Mouse (Mus musculus) embryonic facial prominence, embryonic 15.5 days (tissue): ENCODE measurements at regions not wholly inside any gene's neighbourhood (a gene's known extent, or its start where the extent isn't known, plus 50 kb on each side); places are given as distances from the start of the nearest gene placed in this dataset.

ENCODE experiments used
- ATAC-seq: fragments of 200-750 bp; cut with Nextera tagmentation; 2 replicates; pipeline ENCODE4 v1.8.0; 2017; ENCODE audit warnings: low read depth, moderate TSS enrichment; ENCODE audit not compliant: insufficient number of reproducible peaks, low FRiP score, low TSS enrichment
- H3K27ac ChIP-seq: fragments of 300-500 bp; sonication (generic); replicated peaks from 2 replicates; pipeline ENCODE4 v1.5.1; 2015; ENCODE audit warnings: mild to moderate bottlenecking, inconsistent platforms
- H3K27me3 ChIP-seq: fragments of 300-500 bp; sonication (generic); 2 replicates; pipeline ENCODE4 v1.6.1; 2015; ENCODE audit warnings: inconsistent platforms
- H3K36me3 ChIP-seq: fragments of 300-500 bp; sonication (generic); 2 replicates; pipeline ENCODE4 v1.6.1; 2015; ENCODE audit warnings: mild to moderate bottlenecking, inconsistent platforms
- H3K4me1 ChIP-seq: fragments of 300-500 bp; sonication (generic); 2 replicates; pipeline ENCODE4 v1.6.1; 2015; ENCODE audit warnings: inconsistent platforms
- H3K4me2 ChIP-seq: fragments of 300-500 bp; sonication (generic); replicated peaks from 2 replicates; pipeline ENCODE4 v1.6.1; 2015; ENCODE audit warnings: mild to moderate bottlenecking, inconsistent platforms
- H3K4me3 ChIP-seq: fragments of 300-500 bp; sonication (generic); replicated peaks from 2 replicates; pipeline ENCODE4 v1.5.1; 2015; ENCODE audit warnings: mild to moderate bottlenecking, inconsistent platforms
- H3K9ac ChIP-seq: fragments of 300-500 bp; sonication (generic); 2 replicates; pipeline ENCODE4 v1.6.1; 2015; ENCODE audit warnings: inconsistent platforms
- H3K9me3 ChIP-seq: fragments of 300-500 bp; sonication (generic); replicated peaks from 2 replicates; pipeline ENCODE4 v1.6.1; 2016; ENCODE audit warnings: inconsistent platforms
- whole genome bisulfite sequencing: fragments of 180-500 bp; shearing (Covaris S2); methylation state at CpG from one replicate; pipeline ENCODE4 v1.1.7; 2015; 5-methylcytosine and 5-hydroxymethylcytosine counted together

GRCm38 (mm10) chr7:71488016-71488650 lies 136.8 kb upstream of the Gm10295 start:
- WGBS, result 80% methylated on average over 7 of the region's 7 CpGs

GRCm38 (mm10) chr7:71475383-71475782 lies 124.1 kb upstream of the Gm10295 start:
- Histone ChIP-seq H3K36me3 (no peaks in the 10 kb centered on the region), H3K9me3 (no peaks in the 10 kb centered on the region), H3K4me1 (peaks cover 5% of the 10 kb centered on the region; the same call in 1 of the 2 replicates), H3K9ac (no peak overlapping the region), H3K27me3 (no peaks in the 10 kb centered on the region), H3K4me2 (no peak overlapping the region), H3K4me3 (no peak overlapping the region), H3K27ac (no peak overlapping the region)
- 61% methylated on average over 4 of the region's 4 CpGs for WGBS
- ATAC-seq, result no peak

More at GRCm38 (mm10) chr7:71488016-71488650, 136.8 kb upstream of the Gm10295 start:
- no peak for ATAC-seq
- Histone ChIP-seq H3K4me1 (no peaks in the 10 kb centered on the region), H3K27ac (no peak overlapping the region), H3K36me3 (no peaks in the 10 kb centered on the region), H3K4me2 (no peak overlapping the region), H3K4me3 (no peak overlapping the region), H3K9ac (no peak overlapping the region), H3K9me3 (no peaks in the 10 kb centered on the region), H3K27me3 (no peaks in the 10 kb centered on the region)

- H3K36me3 ChIP-seq, result no peaks in the 10 kb centered on the region
- peaks cover 5% of the 10 kb centered on the region; the same call in 1 of the 2 replicates for H3K4me1 ChIP-seq
- H3K9ac ChIP-seq, result no peak overlapping the region
- no peak for ATAC-seq
- 47% methylated on average over 12 of the region's 12 CpGs for WGBS
- no peaks in the 10 kb centered on the region for H3K27me3 ChIP-seq
- no peaks in the 10 kb centered on the region for H3K9me3 ChIP-seq
- H3K27ac ChIP-seq, result no peak overlapping the region
- no peak overlapping the region for H3K4me3 ChIP-seq
- no peak overlapping the region for H3K4me2 ChIP-seq
Observed at GRCm38 (mm10) chr7:71472384-71473141, 121.3 kb upstream of the Gm10295 start.

- no peak overlapping the region for H3K27ac ChIP-seq
- no peaks in the 10 kb centered on the region for H3K36me3 ChIP-seq
- H3K9ac ChIP-seq, result no peak overlapping the region
- H3K4me2 ChIP-seq, result no peak overlapping the region
- 40% methylated on average over 18 of the region's 18 CpGs for WGBS
- H3K4me1 ChIP-seq, result peaks cover 5% of the 10 kb centered on the region; the same call in 1 of the 2 replicates
- no peak for ATAC-seq
- no peaks in the 10 kb centered on the region for H3K27me3 ChIP-seq
- H3K9me3 ChIP-seq, result no peaks in the 10 kb centered on the region
- no peak overlapping the region for H3K4me3 ChIP-seq
Observed at GRCm38 (mm10) chr7:71471658-71472383, 120.5 kb upstream of the Gm10295 start.

GRCm38 (mm10) chr7:71471319-71471657 lies 120.0 kb upstream of the Gm10295 start:
- no peaks in the 10 kb centered on the region for H3K36me3 ChIP-seq
- whole genome bisulfite sequencing, result 28% methylated on average over 3 of the region's 3 CpGs
- no peaks in the 10 kb centered on the region for H3K9me3 ChIP-seq
- H3K4me3 ChIP-seq, result no peak overlapping the region
- ATAC-seq, result no peak
- no peaks in the 10 kb centered on the region for H3K27me3 ChIP-seq
- peaks cover 5% of the 10 kb centered on the region; the same call in 1 of the 2 replicates for H3K4me1 ChIP-seq
- no peak overlapping the region for H3K4me2 ChIP-seq
- H3K9ac ChIP-seq, result no peak overlapping the region
- H3K27ac ChIP-seq, result no peak overlapping the region

GRCm38 (mm10) chr7:71470418-71470817 lies 119.1 kb upstream of the Gm10295 start:
- ATAC-seq, result no peak
- no peak overlapping the region for H3K9ac ChIP-seq
- H3K36me3 ChIP-seq, result no peaks in the 10 kb centered on the region
- no peaks in the 10 kb centered on the region for H3K9me3 ChIP-seq
- WGBS, result 41% methylated on average over 2 of the region's 2 CpGs
- peaks cover 5% of the 10 kb centered on the region; the same call in 1 of the 2 replicates for H3K4me1 ChIP-seq
- H3K27me3 ChIP-seq, result no peaks in the 10 kb centered on the region
- H3K27ac ChIP-seq, result no peak overlapping the region
- H3K4me3 ChIP-seq, result no peak overlapping the region
- no peak overlapping the region for H3K4me2 ChIP-seq

- 82% methylated on average over 4 of the region's 4 CpGs for WGBS
Observed at GRCm38 (mm10) chr7:71469951-71470350, 118.7 kb upstream of the Gm10295 start.

GRCm38 (mm10) chr7:71467436-71468127 lies 116.3 kb upstream of the Gm10295 start:
- Histone ChIP-seq H3K9me3 (no peaks in the 10 kb centered on the region), H3K4me2 (no peak overlapping the region), H3K27ac (no peak overlapping the region), H3K9ac (no peak overlapping the region), H3K4me1 (peaks cover 5% of the 10 kb centered on the region; the same call in 1 of the 2 replicates), H3K4me3 (no peak overlapping the region), H3K27me3 (no peaks in the 10 kb centered on the region), H3K36me3 (no peaks in the 10 kb centered on the region)
- WGBS, result 68% methylated on average over 9 of the region's 9 CpGs
- no peak for ATAC-seq

More at GRCm38 (mm10) chr7:71469951-71470350, 118.7 kb upstream of the Gm10295 start:
- Histone ChIP-seq H3K4me3 (no peak overlapping the region), H3K27me3 (no peaks in the 10 kb centered on the region), H3K4me1 (peaks cover 5% of the 10 kb centered on the region; the same call in 1 of the 2 replicates), H3K27ac (no peak overlapping the region), H3K4me2 (no peak overlapping the region), H3K9ac (no peak overlapping the region), H3K36me3 (no peaks in the 10 kb centered on the region), H3K9me3 (no peaks in the 10 kb centered on the region)
- ATAC-seq, result no peak

GRCm38 (mm10) chr7:71464127-71464526 lies 112.8 kb upstream of the Gm10295 start:
- Histone ChIP-seq H3K27ac (no peak overlapping the region), H3K9ac (no peak overlapping the region), H3K27me3 (no peaks in the 10 kb centered on the region), H3K4me2 (no peak overlapping the region), H3K4me3 (no peak overlapping the region), H3K36me3 (no peaks in the 10 kb centered on the region), H3K4me1 (no peaks in the 10 kb centered on the region), H3K9me3 (no peaks in the 10 kb centered on the region)
- ATAC-seq, result no peak

GRCm38 (mm10) chr7:71463565-71463964 lies 112.3 kb upstream of the Gm10295 start:
- Histone ChIP-seq H3K9ac (no peak overlapping the region), H3K36me3 (no peaks in the 10 kb centered on the region), H3K9me3 (no peaks in the 10 kb centered on the region), H3K4me1 (no peaks in the 10 kb centered on the region), H3K4me3 (no peak overlapping the region), H3K27me3 (no peaks in the 10 kb centered on the region), H3K4me2 (no peak overlapping the region), H3K27ac (no peak overlapping the region)
- no peak for ATAC-seq
- WGBS, result 63% methylated on average over 2 of the region's 2 CpGs

- Histone ChIP-seq H3K4me2 (no peak overlapping the region), H3K27ac (no peak overlapping the region), H3K36me3 (no peaks in the 10 kb centered on the region), H3K9me3 (no peaks in the 10 kb centered on the region), H3K4me1 (no peaks in the 10 kb centered on the region), H3K4me3 (no peak overlapping the region), H3K27me3 (no peaks in the 10 kb centered on the region), H3K9ac (no peak overlapping the region)
- no peak for ATAC-seq
Observed at GRCm38 (mm10) chr7:71459805-71460204, 108.5 kb upstream of the Gm10295 start.
